Mouse (Mus musculus) adrenal gland (tissue): Measurements from ENCODE around the gene Syne3.

Experiments used
- intact Hi-C: fragments of 180-260 bp; cut with DNase I; formaldehyde crosslinking; loops from one replicate; pipeline ENCODE4 v1.15.1; 2025

Syne3 gene

GRCm38 (mm10) chr12:105027323-105027991, 17.8 kb upstream of the Syne3 start:
- intact Hi-C loops: loop anchor here (10.0 kb wide), 1 partner anchor 193 kb away; no protein-coding TSS in a partner anchor

DNA sequence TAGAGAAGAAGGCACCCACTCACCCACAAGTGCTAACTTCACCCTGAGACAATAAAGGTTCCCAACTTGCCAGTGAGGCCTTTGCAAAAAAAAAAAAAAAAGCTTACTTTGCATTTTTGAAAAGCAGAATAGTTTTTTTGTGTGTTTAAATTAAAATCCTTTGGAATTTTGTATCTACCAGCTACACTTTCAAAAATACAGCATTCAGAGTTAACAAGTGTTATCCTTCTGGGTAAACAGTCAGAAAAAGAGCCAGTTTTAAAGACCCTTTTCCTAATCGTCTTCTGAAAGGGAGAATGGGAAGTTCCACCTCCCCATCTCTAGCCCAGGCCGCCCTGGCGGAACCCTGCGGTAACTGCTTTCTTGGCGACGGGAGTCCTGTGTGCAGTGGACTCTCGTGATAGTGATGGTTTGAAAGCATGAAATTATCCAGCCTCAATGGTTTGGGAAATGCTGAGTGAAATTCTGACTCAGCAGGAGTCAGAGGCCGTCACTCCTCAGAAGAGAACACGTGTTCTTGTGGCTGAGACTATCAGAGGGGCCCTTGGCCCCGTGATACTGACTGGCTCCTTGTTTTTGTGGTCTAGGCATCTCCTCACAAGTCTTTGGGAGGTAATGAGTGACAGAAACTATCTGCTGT, 16.5 kb upstream of the Syne3 start:
- intact Hi-C loops: loop anchor here (1.0 to 10.0 kb wide), 2 partner anchors 74 to 191 kb away; no protein-coding TSS in a partner anchor

GRCm38 (mm10) chr12:105025271-105025946, 15.8 kb upstream of the Syne3 start:
- intact Hi-C loops: loop anchor here (1.0 to 10.0 kb wide), 2 partner anchors 73 to 191 kb away; no protein-coding TSS in a partner anchor

DNA sequence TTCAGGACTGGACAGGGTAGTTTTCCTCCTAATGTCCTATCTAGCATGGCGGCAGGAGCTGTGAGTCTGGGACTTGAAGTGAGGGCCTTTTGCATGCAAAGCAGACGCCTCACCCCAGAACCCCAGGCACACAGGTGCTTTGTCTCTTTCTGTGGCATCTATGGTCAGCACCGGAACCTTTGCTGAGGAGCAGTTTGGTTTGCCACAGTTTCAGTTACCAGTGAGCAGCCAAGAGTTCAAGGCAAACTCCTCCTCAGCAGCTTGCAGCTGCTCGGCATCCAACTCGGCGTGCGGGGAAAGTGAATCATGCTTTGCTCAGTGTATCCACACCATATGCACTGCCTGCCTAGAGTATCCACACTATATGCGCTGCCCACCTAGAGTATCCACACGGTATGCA, 13.2 kb upstream of the Syne3 start:
- intact Hi-C loops: loop anchor here (10.0 kb wide), 1 partner anchor 188 kb away; no protein-coding TSS in a partner anchor

DNA sequence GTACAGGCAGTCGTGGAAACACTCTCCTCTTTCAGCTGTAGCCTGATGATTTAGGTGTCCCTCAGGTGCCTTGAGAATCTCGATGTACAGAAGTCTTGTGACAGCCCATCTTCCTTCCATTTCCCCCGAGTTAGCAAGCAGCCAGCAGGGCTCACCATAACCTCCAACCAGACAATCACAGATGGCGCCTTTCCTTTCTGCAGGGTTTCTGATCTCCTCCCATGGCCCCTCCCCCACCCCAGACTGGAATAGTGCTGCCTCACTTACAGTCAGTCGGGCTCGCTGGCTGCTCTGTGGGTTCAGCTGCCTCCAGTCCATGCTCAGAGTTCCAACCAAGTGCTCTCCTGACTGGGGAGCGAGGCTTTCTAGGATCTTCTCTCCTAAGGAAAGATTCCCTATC, 12.5 kb upstream of the Syne3 start:
- intact Hi-C loops: loop anchor here (10.0 kb wide), 1 partner anchor 187 kb away; no protein-coding TSS in a partner anchor

DNA sequence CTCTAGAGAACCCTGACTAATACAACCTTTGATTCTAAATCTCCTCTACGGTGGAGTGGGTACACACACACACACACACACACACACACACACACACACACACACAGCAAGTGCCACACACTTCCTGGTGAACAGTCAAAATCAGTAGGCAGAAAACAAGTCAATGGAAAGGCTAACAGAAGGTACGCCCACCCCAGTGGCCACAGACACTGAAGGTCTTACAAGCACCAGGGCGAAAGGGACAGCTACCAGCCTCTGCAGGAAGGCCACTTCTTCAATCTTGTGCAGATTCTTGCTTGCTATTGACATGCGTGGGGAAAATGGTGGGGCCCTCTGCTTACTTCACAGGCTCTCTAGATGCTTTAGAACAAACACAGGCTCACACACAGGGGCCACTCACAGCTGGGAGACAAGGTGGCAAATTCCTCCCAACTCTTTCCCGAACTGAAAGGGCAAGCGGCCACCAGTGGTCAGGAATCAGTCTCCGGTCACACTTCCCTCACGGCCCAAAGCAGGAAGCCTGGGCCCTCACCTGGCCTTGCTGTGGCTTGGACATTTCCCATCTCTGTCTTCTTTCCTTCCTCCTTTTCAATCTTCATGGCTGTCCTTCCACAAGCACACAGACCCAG, 11.9 kb upstream of the Syne3 start:
- intact Hi-C loops: loop anchor here (10.0 kb wide), 1 partner anchor 187 kb away; no protein-coding TSS in a partner anchor

DNA sequence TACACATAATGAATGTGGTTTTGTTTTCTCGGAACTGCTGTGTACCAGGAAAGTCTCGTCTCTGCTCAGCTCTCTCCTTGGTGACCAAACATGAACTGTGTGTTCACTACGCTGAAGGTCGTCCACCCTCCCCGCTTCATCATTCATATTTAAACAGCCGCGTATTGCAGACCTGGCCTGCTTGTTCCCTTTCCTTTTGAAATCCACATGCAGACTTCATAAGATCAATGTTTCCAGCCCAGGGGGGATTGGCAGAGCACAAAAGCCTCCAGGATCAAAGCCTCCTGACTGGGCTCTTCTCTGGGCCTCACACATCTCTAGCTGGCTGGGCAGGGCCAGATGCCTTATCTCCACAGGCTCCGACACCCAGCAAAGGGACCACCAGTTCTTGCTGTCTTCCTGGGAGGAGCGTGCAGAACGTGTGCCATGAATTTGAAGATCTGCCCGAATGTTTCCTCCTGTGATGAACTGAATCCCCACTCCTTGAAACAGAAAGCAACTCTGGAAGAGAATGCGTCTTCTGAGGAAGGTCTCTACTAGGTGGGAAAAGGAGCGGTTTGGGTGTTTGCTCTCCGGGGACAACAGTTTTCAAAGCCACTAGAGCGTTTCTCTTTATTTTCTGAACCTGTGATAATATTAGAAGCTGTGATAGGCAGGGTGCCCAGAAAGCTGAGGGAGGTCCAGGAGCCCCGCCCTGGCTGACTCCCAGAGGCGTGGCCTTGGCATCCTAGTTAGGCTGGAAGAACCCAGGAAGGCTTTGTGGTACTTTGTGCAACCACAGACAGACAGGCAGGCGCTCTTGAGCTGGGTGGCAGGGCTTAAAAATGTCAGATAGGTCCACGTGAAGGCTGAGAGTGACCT, 10.0 kb upstream of the Syne3 start:
- intact Hi-C loops: loop anchor here (10.0 kb wide), 1 partner anchor 185 kb away; no protein-coding TSS in a partner anchor

GRCm38 (mm10) chr12:105016639-105017038, 7.0 kb upstream of the Syne3 start:
- intact Hi-C loops: no loop called here

DNA sequence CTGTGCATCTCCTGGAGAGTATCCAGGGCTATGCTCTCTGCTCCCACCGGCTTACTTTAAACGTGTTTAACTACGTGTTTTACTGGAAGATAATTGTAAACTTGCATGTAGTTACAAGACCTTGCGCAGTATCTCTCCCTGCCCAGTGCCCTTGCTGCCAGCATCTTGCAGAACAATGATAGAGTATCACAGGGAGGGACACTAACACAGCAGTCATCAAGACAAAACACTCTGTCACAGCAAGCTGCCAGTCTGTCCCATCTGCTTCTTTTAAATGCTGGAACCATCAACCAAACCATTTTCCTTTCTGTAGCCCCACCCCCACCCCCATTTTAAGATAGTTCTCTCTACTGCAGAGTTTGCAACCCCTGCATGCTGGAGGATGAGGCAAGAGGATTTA, 6.6 kb upstream of the Syne3 start:
- intact Hi-C loops: no loop called here

DNA sequence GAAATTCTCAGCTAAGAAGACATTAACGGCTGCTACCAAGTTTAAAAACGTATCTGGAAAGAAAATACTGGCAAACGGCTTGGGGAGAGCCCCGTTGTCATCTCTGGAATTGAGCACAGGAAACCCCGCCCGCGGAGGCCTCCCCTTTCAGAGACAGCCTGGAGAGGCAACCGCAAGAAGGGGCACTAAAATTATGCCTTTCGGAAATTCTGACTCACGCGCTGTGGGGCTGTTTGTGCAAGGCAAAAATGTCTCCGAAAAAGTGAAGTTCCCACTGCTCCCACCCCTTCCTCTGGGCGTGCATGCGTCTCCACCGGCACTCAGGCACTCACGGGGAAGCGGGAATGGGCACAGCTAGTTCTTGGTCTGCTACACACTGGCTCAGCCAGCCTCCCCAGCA, 3.5 kb upstream of the Syne3 start:
- intact Hi-C loops: no loop called here

DNA sequence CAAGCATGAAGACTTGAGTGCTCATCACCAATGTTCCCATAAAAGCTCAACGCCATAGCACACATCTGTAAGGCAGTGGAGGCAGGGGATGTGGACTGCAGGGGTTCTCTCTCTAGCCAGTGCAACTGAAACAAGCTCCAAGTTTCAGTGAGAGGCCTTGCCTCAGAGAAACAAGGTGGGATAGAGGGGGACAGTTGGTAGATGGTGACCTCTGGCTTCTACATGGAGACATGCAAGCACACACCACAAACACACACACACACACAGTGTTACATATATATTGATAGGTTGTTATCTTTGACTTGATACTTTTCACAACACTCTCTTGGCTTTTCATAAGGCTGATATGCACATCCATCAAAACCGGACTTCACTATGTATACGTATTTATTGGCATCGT, 2.7 kb upstream of the Syne3 start:
- intact Hi-C loops: no loop called here

DNA sequence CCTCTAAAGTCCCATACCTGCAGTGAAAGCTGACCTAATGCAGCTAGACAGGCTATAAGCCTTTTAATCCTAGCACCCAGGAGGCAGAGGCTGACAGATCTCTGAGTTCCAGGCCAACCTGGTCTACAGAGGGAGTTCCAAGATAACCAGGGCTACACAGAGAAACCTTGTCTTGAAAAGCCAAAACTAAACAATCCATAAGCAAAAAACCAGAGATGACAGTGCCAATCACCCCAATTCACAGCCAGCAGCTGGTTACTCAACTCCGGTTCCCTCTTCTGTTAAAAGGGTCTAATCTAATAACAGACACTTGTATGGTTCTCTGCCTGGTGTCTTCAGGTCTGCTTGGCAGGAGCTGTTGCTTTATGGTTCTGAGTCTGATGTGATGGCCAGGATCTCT, 2.0 kb upstream of the Syne3 start:
- intact Hi-C loops: no loop called here

DNA sequence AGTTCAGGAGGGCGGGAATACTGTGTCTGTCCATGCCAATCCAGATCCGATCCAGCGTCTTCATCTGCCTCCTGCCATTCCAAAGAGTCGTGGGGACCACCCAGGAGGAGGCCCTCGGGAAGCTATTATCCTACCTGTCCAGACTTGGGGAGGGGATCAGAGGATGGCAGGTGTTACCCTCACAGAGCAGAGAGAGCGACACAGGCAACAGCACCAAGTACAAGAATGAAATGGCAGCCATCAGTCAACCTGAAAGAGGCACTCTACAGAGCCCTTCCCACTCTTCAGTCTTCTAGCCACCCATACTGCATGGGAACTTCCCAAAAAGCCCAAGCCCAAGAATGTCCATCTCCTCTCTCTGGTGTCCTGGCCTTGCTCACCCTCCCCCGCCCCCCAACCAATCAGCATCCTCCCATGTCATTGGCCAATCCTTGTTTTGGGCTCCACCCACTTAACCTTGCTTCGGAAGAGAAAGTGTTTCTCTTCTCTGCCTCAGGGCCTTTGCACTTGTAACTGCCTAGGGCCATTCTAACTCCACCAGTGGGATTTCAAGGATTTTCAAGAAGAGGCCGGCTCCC, 693 bp upstream of the Syne3 start:
- intact Hi-C loops: no loop called here

DNA sequence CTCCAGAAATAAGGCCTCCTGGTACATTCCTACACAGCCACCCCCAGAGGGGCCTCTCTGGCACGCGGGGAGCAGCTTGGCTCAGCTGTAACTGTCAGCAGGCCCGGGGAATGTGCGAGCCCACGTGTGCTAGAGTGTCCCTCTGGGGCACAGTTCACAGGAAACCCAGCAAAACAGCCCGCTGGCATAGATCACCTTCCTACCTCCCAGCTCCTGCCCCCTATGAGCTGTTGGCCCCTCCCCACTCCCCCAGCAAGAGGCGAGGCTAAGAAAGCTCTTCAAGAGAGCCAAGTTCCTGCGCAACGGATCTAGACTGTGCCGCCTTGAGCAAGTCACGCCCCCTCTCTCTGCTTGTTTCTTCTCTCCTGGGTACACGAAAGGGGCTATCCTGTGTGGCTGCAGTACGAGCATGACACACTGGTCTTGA, 844 bp downstream of the Syne3 start:
- intact Hi-C loops: no loop called here

DNA sequence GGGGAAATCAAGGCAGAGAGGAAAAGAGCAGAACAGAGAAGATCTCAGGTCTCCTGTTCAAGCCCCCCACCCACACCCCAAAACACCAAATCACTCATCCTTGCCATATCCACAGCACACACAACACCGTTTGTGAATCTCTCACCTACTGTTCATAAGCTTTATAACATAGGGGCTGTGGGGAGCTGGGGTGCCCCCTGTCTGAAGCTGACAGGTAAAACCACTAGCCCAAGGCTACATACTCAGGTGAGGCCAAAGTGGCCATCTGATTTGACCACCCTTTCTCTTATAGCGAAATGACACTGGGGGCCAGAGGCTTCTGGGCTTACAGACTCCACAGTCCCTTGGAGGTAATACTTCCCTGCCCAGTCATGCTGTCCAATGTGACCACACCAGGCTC, 1.5 kb downstream of the Syne3 start:
- intact Hi-C loops: no loop called here

DNA sequence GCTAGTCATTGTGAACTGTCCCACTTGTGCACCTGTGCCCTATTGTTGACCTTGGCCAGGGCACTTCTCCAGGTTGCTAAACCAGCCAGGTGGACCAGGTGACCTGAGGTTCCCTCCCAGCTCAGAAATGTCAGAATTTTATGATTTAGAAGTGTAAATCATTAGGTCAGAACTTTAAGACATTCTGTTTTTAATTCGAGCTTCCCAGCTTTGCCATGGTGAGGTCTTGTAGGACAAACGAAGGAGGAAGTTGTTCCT, 4.0 kb downstream of the Syne3 start:
- intact Hi-C loops: no loop called here

DNA sequence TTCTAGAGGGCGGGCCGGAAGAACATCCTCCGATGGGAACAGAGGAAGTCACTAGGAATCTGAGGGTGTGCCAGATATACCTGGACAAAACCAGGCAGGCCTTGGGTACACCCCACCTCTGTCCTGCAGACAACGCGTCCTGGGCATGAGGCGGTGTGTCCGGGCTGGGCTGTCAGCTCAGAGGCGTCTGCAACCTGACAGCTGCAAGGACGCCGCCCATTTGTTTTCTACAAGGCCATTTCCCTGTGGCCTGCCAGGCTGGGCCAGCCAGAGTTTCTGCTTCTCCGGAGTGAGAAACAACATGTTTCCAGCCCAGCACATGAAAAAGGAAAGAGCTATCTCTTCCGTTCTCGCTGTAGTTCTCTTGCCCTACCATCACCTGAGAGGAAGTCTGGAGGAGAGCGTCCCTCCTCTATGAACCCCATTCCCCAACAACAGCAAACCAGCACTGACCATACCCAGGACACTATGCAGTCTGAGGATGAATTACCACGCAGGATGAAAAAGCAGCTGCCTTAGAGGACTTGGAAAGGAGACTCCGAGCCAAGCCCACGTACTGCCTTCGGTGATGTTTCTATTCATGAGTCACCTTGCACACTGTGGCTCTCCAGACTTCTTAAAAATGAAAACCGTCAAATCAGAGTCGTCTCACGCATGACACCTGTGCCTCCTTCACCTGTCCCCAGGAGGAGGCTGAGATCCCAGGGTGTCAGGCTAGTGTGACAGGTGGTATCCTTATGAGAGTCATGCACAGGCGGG, 4.5 kb downstream of the Syne3 start:
- intact Hi-C loops: no loop called here

- intact Hi-C loops: no loop called here
Measured at GRCm38 (mm10) chr12:105003715-105004114, 5.9 kb downstream of the Syne3 start.

- intact Hi-C loops: no loop called here
Measured at GRCm38 (mm10) chr12:105003158-105003557, 6.5 kb downstream of the Syne3 start.
